Mouse (Mus musculus) frontal cortex, postnatal 10 days (tissue): Measurements from ENCODE around the gene Slx4ip.

Experiments
- DNase-seq, 2 experiments: peaks; one replicate each; pipeline ENCODE4 v3.0.0; 2022; ENCODE audit warnings: low spot score in 2 of 2, mixed read lengths in 1 of 2

Gene Slx4ip

DNA sequence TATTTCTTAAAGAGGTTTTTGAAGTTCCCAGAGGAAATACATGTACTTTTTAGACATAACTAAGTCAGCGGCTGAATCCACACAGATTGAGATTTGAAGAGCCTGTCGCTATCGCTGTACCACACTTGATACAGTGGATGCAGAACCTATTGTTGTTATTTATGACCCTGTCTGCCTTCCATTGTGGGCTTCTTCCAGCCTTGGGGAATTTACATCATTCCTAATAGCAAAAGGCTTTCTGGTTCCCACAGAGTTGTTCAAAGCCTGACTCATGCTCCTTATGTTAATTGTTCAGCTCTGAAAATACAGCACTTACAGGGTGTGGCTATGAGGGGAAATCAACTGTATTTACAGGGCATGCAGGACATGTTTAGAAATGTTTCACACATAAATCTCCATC is 173.5 kb downstream of the Slx4ip start:
- no peak for DNase-seq

DNA sequence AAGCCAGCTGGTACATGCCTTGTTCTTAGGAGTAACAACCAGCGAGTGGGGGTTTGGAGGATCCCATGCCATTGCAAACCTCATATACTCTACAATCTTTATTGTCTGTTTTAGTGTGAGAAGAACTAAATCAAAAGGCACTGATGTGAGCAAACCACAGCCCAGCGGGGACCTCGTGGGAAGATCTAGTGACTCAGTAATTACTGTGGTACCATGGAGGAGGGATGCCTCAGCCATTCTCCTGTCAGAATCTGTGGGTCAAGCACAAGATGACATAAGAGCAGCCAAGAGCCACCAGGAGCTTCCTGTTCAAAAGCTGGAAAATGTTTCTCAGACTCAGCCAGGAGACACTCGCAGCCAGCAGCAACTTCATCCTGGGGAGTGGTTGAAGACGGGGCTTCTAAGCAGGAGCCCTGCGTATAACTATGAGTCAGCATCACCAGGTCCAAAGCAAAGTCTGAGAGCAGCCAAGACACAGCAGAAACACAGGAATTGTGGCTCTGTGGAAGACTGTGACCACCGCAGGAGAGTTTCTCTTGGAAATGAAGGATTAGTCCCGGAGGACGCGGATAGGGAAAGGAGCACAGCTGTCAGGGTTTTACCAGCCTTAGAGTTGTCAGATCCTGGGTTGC is 176.6 kb downstream of the Slx4ip start:
- no peak for DNase-seq

DNA sequence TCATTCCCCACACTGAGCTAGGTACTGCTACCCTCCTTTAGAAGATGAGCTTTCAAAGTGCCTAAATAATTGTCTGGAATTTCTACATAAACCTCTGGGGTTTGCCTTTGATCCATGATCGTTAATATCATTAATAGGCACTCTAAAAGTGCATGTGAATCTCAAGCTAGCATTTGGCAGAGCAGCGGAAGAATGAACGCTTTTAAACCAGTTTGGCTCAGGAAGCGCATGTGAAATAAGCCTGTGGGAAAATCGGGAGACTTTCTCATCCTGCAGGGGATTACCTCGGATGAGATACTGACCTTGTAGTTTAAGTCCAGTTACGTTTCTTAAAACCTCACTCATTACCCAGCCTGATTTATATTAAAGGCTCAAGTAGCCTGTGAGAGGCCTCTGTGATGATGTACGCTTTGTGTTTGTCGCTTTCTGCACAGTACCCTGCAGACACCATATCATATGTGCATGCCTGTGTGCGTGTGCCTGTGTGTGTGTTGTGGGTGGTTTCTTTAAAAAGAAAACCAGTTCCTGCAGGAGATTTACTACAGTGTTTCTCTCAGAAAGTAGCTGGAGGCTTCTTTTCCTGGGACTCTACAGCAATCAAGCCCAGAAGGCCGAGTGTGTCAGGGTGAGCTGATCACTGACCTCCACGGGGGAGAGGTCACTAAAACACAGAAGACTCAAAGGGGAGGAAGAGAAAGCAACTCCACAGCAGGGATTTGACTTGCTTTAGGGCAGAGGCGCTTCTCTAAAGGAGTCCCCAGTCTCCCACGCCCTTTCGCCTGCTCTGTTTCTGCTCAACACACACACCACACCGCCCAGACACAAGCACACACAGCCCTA is 182.7 kb downstream of the Slx4ip start:
- DNase-seq: no peak

DNA sequence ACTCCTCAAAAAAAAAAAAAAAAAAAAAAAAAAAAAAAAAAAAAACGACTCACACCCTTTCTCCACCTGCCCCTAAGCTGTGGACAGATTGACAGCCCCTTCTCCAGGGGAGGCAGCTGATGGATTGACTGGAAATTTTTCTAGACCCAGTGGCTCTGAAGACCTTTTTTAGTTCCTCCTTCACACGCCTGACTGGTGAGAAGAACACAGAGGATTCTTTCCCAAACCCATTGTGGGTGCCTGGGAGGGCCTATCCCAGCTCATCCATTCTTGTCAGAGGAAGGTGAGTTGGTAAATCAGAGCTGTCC is 183.2 kb downstream of the Slx4ip start:
- DNase-seq: no peak

DNA sequence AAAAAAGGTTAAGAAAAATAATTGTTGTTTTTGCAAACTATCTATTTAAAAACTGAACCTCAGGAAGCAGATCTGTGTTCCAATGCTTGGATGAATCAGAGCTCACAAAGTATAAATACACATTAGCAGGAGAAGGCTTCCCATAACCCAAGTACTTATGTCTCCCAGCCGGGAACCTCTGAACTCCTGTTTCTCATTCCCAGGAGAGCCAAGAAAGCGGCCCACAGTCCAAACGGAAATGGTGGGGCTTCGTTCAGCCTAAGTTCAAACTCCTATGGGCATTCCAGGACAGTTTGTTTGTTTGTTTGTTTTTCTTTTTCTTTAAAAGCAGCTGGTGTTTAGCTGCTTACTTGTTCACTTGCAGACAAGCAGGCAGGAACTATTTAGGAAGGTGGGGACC is 187.8 kb downstream of the Slx4ip start:
- no peak for DNase-seq

DNA sequence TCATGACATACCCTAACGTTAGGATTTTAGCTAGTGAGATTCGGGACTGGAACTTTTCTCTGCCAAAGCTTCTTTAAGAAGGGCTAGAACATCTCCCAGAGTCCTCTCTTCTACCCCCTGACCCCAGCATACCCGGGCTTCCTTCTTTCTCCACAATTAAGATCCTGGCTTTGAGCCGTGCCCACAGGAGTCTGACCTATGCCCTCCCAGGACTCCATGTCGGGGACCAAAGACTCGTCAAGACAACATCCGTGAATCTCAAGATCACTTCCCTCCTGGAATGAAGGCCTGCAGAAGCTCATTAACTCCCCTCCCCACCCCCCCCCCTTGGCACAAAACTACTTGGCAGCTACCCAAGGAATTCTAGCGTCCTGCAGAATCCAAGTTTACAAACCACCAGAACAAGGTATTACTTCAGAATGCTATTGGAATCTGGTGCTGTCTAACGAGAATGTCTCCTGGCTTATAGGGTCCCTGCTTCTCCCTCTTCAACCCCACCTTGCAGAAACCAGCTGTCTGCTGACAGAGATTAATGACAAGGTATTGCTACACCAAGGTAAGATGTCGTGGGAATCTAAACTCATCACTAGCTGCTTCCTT is 188.8 kb downstream of the Slx4ip start:
- DNase-seq: no peak

DNA sequence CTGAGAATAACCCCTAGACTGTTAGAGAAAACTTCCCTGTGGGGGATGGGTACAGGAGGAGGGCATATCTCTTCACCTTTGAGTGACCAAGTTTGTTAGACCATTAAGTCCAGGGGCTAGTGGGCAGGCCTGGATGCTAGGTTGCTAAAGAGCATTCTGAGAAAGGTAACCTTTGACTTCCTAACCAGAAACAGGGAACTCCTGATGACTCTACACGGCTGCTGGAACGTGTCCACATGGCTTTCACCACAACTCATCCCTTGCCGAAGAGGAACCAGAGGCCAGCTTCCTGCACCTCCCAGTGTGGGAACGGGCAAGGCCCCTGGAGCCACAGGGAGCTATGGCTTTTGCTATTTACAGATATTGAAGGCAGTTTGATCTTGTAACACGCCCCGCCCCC is 189.4 kb downstream of the Slx4ip start:
- no peak for DNase-seq

DNA sequence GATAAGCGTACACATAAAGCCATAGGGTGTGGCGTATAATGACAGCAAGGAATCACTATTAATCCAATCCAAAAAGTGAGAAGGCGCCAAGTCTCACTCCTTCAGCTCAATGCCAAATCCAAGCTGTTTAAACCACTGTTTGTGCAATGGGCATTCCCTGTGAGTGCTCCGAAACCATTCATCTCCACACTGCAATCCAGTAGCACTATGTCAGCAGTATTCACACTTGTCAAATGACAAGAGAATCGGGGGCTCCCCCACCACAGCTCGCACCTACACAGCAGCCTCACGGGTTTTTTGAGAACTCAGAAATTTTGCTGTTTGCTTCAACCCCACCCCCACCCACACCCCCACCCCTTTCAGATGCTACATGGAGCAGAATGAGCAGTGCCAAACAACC is 190.0 kb downstream of the Slx4ip start:
- DNase-seq: no peak

DNA sequence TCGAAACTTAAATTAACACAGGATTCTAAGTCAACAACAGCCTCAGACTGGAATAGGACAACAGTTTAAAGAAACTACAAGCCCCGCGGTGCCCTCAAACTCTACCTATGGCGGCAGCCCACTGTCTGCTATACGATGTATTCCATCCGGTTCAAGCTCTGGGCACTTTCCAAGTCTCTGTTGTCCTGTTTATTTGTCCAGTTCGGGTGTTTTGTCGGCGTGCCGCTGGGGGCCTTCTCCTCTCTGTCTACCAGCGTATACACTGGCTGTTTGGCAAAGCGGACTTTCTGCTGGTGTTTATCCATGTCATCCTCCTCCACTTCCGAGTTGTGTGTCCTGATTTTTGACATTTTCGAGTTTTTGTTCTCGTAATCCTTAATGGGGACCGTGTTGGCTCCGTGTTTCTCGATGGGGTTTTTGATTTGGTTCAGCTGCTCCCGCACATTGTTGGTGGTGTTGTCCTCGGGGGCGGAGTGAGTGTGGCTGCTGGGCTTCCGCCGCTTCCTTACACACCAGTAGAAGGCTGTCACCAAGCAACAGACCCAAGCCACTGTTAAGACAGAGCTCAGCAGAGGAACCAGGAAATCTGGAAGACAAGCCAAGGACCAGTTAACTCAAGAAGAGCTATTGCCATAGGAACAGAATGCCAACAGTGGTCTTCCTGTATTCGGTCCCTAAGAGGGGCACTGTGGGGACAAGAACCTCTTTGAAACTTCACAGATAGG is 192.0 kb downstream of the Slx4ip start:
- DNase-seq: peak in 1 of 2 experiments; percentile 37

DNA sequence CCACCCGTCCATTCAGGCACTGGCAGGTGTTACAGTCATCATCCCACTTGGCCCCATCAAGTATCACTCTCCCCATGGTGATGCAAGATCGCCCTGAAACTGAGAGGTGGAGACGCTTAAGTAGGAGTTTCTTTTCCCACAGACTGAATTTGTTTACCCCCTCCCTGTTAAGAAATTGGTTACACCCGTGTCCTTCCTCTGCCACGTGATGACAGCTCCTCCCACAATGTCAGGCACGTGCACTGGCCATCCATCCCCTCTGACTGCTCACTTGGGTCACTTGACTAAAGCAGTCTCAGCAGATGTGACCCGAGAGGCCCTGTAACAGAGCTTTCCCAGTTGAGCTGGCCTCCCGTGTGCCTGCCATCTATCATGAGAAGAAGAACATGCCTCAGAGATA is 194.2 kb downstream of the Slx4ip start:
- DNase-seq: no peak

DNA sequence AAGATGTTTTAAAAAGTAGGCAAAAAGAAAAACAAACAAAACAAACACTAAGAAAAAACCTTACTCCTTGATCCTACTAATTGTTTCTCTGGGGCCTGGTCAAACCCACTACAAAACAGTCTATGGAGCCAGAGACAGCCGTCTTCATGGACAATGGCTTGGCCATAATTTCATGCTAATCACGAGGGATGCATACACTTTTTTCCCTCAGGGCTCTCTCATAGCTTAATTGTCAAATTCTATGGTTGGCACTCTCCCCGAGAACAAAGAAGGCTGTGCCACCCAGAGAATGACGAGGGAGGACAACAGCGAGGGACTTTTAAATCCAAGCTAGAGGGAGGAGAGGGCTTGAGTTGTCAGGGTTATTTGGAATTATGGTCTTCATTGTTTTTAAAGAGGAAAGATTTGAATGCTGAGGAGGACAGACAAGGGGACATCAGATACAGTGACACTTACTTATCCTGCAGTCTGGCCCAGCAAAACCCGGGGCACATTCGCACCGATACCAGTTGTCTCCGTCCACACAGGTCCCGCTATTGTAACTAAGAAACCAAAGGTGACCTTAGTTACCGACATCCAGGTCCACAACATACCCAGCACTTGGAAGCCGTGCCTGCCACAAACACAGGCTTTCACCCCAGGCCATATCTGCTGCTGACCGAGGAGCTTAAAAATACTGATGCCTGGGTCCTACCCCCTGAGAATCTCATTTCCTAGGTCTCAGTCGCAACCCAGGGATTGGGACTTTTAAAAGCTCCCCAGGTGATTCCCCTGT is 195.8 kb downstream of the Slx4ip start:
- no peak for DNase-seq

DNA sequence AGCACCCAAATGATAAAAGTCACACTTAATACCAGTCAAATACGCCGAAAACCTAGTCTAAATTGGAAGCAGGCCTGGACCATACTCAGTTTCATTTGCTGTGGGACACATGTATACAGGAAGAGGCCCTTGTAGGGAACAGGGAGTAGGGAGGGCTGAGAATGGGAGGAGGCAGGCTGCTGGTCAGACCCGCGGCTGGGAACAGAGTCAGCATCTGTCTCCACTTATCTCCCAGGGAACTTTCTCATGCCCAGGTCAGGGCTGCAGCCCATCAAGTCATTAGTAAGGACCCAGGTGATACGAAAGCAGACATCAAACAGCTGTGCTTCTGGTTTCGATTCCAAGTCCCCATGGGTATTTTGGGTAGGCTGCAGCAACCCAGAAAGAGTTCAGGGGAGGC is 196.7 kb downstream of the Slx4ip start:
- no peak for DNase-seq

DNA sequence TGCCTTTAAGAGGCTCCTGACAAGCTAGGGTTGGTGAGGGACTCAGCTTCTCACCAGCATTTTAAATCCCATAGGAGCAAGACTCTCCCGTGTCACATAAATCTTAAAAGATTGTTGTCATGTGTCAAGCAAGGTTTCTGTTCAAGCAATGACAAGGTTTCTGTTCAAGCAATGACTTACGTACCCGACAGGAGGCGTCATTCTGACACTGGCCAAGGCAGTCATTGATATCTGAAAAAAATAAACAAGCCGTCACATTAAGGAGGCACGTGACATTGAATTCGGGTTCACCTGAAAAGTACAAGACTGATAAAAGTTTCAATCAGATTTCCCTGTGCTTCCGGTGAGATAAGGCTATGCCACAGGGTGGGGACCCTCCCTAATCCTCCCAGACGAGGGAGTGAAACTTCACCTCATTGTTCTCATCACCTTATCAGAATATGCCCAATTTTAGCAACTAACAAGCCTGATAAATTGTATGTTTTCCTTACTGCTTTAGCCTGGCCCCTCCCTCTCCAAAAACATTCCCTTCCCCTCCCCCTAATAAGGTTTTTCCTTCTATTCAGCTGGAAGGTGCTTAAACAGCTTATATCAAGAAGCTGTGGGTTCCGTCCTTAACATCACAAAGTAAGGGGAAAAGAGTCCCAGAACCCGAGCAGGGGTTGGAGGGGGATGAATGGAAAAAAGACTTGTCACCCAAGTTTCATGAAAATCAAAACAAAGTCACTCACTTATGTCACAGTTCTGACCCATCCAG is 200.9 kb downstream of the Slx4ip start:
- no peak for DNase-seq

DNA sequence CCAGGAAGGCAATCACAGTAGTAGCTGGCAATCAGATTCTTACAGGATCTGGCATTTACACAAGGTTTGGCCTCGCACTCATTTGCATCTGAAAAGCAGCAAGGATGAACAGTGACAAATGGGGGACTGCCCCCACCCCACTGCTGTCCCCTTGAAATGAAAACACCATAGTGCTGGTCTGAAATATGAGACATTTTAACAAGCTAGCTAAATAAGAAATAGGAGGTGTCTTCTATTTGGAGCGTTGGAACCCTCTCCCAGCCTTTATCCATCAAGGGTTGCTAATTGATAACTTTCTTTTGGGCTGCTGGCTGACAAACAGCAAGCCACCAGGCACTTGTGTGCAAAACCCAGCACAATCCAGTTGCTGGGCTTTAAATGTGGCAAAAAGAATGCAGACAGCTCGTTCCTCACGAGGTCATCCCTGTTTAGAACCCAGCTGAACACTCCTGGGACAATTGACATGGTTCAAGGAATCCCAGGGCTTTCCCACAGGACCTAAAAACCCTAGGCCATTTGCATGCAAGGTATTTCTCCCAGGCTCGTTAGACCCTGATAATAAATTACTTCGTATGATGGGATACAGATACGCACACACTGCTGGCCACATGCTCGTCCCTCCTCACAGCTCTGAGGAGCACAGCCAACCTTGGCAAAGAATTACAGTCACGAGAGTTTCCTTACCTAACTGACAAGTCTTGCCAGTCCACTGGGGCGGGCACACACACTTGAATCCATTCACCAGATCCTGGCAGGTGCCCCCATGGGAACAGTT is 201.7 kb downstream of the Slx4ip start:
- DNase-seq: no peak

DNA sequence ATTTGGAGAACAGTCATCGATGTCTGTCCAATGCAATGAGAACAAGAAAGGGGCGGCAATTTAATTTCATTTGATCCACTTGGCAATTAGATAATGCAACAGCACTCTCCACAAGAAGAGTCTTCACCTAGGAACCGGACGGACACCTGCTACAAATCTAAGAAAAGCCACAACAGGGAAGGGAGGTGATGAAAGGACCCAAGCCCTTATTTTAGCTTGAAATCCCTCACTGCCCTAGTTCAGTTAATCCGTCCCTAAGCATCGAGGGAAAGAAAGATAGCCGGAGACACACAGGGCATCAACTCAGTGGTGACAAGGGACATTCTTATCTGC is 202.2 kb downstream of the Slx4ip start:
- no peak for DNase-seq

DNA sequence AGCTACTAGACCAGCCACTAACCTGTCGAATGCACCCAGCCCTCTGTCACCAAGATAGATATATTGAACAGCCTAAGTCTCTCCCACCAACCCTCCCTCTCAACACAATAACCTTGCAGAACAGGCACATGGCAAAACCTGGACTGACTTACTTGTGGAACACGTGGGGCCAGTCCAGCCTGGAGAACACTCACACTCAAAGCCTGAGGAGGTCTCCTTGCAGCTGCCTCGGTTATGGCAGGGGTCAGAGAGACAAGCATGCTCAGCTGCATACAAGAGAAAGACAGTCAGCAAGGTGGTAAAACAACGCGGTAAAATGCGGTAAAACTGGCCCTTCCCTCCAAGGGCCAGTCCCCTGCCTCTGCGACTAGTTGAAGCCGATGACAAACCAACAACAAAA is 203.3 kb downstream of the Slx4ip start:
- DNase-seq: no peak

DNA sequence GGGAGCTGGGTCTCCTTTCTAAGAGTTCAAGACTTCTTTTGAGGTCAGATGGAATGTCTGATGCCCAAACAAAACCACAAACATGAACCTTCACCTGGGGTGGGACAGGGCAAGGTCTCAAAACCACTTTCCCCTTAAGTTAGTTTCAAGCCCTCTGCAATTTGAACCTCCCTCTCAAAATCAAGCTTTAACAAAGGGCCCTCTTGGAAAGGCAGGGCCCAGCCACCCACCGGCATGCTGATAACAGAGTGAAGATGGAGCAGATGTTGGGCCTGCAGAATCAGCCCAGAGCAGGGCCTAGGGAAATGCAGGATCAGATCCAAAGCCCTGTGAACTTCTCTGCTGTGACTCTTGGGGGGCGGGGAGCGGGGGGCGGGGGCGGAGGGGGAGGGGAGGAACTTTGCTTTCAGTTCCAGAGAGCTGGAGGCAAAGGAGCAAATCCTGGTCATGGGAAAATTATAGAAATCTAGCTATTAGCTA is 206.0 kb downstream of the Slx4ip start:
- no peak for DNase-seq

DNA sequence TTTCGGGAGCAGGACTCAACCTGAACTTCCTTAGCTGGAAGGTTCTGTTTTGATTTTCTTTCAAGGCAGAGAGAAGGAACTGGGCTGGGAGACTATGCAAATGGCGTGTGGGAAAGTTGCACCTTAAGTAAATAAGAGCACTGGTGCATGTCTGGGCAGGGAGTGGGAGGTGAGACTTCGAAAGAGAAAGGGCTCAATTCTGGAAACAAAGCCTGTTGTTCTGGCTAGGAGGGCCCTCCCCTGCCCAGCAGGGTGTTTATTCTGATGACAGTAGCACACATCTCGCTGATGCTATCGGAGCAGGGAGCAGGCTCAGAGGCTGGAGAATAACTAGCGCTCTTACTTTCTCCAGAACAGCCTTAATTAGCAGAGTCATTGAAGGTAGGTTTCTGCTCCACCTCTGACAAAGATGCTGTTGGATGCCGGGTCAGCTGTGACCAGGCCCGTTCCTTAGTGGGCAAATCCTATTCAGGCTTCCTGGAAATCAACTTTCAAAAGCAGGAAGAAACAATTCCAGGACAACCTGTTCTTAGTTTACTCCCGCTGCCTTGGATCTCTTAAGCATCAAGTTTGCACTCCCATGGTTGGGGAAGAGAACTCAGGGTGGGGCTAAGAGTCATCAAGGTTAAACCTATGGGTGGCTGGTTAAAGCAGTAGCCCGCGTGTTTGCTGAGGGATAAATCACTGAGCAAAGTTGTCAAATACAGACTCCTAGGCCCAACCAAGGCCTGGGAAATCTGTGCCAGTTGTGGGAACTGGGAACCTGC is 207.4 kb downstream of the Slx4ip start:
- no peak for DNase-seq

DNA sequence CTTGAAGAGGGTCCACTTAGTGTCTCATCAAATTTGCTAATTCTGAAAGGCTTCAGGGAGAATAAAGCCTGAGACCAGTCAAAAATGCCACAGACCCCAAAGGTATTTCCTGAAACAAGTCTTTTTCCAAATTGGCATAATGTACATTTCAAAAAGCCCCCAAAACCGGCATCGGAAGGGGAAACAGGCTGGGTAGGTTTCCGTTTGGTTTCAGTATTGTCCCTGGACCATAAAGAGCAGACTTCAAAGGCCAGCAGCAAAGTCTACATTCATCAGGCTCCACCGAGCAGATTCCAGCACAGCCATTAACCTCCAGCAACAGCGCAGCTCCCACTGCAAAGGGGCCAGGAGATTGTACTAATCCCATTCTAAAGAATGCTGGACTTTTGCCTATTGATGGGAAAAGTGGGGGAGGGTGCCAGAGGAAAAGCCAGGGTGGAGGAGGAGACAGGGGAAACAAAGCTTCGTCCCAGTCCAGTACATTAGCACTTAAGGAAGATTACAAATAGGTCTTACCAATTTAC is 208.3 kb downstream of the Slx4ip start:
- DNase-seq: no peak
